Mouse (Mus musculus) adipocyte (in vitro differentiated cells): ENCODE data around the gene Ica1.

ENCODE experiments used
- DNase-seq: peaks from one replicate; pipeline ENCODE4 v3.0.0-alpha.2; 2016; ENCODE audit warnings: low spot score

Ica1 gene

DNA sequence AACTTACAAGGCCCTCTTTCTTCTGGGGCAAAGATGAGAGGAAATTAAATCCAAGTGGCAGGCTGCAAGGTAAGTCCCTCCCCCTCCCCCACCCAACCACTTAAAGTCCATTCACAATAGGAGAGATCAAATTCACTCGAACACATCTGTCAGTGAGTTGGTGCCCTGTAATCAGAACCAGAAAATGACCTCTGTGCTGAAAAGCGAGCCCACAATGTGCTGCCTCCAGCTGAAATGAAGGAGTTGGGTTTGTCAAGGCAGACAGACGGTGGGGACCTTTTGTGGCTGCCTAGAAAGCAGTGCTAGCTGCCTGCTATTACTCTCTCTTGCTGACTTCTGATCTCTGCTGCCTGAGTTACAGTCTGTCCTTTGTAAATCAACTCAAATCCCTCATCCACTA lies 35.8 kb downstream of the Ica1 start:
- no peak for DNase-seq

DNA sequence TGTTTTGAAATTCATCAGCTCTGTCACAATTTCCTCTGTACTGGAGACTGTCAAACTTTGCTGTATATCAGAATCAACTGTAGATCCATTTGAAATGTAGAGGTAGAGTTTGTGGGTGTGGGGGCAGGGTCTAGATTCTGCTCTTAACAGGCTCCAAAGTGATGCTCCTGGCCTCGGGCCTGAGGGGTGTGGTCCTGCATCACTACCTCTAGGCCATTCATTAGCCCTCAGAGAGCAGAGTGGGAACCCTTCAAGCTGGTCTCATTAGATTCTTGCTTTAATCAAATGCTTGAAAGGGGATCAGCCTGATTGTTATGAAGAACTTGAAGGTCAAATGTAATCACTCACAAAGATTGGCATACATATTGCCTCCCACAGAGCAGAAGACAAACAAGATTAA lies 36.6 kb downstream of the Ica1 start:
- no peak for DNase-seq

DNA sequence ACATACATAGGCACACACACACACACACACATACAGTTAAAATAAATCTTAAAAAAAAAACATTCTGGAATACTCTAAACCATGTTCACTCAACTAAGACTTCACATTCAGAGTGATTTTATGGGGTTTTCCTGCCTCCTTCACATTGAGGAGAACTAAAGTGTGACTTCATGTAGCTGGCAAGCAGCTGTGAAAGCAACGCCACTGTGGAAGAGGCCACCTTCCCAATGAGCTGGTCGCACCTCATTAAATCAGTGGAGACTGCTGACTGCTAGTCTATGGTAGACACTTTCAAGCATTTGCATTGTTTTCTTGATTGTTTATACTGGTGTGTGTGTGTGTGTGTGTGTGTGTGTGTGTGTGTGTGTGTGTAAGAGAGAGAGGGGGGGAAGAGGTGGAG lies 38.2 kb downstream of the Ica1 start:
- no peak for DNase-seq

DNA sequence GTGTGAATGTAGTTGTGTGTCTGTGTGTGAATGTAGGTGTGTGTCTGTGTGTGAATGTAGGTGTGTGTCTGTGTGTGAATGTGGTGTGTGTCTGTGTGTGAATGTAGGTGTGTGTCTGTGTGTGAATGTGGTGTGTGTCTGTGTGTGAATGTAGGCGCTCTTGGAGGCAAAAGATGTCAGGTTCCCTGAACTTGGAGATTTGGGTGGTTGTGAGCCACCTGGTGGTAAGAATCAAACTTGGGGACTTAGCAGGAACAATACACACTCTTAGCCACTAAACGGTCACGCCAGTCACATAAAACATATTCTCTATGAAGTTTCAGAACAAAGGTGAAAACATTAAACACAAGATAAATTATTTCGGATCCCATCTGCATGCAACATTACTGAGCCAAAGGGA lies 39.9 kb downstream of the Ica1 start:
- peak; percentile 28 for DNase-seq

DNA sequence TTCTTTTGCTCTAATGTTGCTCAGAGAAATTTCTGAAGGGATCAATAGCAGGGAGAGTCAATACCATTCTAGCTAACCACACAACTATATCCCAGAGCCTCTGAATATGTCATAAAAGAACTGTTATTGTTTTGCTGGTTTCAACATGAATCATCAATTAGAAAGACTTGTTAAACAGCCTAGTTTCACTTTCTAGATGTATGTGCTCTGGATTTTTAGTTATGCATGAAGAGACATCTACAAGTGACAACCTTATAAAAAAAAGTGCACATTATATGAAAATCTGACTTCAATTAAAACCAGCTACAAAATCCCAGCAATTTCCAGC lies 41.8 kb downstream of the Ica1 start:
- no peak for DNase-seq

DNA sequence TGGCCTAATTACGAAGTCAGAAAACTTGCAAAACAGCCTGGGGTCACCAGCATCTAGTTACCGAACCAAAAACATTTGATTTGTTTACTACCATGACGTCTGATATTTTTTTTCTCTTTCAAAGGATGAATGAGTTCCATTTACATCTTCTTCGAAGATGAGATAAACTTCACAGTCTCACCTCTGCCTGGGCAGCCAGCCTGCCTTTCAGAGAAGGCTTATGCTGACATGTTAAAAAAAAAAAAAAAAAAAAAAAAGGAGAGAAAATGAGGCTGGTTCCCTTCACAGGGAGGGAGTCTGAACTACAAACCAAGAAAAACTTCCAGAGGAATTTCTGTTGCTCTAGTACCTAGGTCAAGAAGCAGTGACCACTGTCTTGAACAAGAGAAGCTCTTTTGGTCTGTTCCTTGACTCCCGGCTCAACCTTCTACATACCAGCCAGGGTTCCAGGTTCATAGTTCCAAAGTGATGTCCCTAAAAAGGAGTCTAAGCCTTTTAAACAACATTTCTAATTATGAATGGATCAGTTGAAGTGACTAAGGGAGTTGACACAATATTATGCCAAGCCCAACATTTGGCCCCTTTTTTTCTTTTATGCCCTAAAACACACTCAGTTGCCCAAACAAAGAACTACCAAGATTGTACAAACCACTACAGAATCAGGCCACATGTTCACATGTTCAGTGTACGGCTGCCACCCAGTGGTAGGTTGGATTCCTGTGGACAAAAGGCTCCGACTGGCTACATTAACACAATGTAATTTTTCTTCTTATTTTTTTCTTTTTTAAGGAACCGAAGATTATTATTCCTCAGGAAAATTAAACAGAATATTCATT lies 42.4 kb downstream of the Ica1 start:
- peak; percentile 93 for DNase-seq

DNA sequence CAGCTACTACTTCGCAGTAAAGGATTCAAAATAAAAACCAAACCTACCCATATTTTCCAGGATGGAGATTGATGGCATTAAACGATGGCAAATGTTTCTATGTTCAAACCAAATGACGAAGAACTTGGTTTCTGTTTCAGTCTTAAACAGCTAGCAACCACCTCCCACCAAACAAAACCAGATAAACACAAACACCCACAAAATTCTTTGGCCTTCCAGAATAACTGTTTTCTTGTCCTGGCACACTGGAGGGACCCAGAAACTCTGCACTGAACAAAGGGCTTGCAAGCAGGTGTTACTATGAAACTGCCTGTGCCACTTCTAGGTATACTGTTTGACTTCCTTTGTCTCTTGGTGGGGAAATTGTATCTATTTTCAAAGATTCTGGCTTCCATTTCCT lies 43.2 kb downstream of the Ica1 start:
- no peak for DNase-seq

DNA sequence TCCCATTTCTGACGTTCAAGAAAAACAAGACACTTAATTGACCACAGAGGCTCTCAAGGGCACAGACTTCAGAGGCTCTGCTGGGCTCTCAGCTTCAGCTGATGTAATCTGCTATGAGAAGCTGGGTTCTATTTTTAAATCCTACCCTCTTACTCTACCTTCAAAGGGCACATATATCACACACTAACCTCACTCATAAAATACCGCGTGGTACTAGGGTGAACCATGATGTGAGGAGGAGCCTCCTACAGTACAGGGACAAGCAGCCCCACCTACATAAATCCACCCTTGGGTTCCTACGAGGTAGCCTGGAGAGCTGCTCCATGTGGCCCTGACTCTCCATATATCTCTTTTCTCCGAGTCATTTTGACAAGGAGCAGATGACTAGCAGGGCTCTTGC lies 45.8 kb downstream of the Ica1 start:
- no peak for DNase-seq

DNA sequence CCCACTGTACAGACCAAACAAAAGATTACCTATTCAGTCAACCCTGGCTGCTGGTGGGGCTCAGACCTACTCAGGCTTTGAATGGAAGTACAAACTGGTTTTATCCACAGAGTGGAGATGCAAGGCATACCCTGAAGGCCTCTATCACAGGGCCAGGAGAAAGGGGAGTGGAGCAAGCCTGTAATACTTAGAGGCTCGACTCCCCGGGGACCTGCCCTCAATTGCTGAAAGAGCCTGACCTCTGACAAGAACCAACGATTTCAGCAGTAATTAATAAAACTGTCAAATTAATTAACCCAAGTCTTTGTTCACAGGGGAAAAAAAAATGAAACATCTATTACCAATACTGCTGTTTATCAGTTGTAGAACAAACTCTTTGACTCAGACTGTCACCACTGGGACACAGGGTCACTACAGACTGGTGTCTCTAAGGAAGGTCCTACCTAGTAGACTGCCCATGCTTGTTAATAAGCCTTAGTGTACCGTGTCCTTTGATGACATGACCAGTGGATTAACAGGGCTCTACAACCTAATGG lies 46.6 kb downstream of the Ica1 start:
- DNase-seq, result peak; percentile 32

DNA sequence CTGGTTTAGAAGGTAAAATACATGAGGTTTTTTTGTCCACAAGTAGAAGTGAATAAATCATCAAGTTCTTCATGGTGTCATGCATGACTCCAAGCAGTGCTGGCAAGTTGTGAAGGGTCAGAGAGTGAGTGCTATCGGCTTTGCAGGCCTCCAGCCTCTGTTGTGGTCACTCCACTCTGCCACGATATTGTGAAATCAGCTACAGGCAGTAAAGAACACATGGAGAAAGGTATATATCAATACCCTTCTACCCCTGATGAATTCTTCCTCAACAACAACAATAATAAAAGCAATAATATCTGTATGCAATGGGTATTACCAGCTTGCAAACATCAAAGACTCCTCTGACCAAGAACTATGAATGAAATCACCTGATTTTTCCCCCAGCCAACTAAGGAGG lies 47.9 kb downstream of the Ica1 start:
- no peak for DNase-seq

DNA sequence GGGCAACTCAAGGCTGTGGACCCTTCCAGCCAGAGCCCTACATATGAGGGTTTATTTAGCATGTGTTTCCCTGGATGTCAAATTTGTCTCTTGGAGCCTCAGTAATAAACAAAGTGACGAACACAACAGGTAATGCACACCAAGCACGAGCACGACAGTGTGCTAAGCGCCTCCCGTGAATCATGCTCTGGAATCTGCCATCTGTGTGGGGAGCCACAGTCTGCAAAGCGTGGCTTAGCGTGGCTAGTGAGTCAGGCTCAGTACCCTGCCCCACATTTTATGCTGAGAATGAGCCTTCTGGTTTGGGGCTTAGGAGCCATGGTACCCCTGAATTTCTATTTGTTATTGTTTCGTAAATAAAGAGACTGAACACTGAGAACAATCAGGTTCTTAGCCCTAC lies 50.5 kb downstream of the Ica1 start:
- no peak for DNase-seq

DNA sequence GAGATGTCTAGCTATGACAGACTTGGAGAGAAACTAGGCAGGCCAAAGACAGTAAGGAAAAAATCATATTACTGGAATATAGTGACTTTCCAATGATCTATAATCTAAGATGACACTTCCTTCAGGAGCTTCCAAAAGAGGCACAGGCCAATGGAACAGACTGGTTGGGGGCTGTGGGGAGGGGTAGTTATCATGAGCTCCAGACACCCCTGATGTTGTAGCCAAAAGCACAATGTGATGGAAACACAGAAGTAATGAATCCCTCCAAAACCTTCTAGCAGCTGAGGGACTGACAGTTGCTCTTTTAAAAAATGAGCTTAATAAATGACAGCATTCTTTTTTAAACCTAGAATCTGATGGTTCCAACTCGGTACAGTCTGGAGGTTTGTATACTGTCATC lies 52.7 kb downstream of the Ica1 start:
- DNase-seq, result no peak

DNA sequence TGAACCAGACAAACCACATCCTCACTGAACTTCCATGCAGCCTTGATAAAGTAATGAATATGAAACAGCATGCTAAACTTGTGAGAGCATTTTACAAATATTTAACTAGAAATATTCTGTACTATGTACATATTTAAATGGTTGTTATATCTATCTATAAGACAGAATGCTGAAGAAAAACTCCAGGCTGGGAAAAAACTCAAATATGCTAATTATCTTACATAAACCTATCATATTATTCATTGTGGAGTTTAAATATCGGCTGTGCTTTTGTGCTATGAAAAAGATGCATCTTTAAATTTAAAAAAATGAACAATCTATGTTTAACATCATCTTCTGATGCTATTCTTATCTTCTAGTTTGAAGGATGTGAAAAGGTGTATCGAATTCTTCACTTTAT lies 58.6 kb downstream of the Ica1 start:
- DNase-seq, result no peak

DNA sequence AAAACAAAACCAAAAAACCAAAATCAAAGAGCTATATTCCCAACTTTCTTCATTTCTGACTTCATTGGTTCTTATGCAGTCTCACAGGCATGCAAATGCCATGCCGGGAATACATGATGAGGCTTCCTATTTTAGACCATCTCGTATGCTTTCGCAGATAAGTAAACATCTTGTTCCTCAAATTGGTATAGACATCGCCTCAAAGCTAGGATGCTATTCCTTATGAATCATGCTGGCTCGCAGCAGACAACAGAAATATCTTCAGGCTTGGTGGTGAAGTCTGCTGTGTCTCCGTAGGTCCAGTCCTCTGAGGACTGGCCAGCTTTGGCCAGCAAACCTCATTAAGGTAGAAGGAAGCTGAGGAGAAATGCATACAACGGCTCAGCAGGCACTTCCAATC lies 60.3 kb downstream of the Ica1 start:
- DNase-seq, result no peak

DNA sequence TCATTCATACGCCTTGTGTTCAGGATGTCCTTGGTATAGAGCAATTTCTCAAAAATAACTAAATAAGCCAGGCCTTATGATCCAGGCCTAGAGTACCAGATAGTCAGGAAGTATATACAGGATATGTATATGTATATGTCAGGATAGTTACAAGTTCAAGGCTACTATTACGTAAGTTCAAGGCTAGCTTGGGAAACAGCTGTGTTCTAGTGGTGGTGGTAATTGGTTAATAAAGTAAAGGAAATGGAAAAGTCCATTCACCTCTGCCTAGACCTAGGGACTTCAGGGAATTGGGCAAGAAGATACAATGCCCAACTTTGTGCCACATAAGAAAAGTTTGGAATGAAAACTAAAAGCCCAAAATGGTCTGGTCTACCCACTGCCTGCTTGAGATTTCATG lies 61.7 kb downstream of the Ica1 start:
- peak; percentile 85 for DNase-seq

DNA sequence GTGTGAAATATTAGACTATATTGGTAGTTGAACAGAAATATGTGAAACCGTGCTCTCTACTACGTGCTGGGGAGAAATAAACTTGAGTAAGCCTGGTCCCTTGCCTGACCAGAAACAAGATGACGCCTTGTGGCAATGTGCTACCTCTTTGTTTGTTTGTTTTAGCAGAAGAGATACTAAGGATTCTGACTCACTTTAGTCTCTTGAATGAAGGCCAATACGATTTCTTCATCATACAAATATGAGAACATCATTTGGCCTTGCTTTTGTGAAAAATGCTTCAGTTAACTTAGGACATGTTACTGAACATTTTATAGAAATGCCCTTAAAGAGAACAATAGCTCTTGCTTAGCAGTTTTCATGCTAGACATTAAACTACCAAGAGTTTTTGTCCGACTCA lies 67.0 kb downstream of the Ica1 start:
- peak; percentile 68 for DNase-seq

DNA sequence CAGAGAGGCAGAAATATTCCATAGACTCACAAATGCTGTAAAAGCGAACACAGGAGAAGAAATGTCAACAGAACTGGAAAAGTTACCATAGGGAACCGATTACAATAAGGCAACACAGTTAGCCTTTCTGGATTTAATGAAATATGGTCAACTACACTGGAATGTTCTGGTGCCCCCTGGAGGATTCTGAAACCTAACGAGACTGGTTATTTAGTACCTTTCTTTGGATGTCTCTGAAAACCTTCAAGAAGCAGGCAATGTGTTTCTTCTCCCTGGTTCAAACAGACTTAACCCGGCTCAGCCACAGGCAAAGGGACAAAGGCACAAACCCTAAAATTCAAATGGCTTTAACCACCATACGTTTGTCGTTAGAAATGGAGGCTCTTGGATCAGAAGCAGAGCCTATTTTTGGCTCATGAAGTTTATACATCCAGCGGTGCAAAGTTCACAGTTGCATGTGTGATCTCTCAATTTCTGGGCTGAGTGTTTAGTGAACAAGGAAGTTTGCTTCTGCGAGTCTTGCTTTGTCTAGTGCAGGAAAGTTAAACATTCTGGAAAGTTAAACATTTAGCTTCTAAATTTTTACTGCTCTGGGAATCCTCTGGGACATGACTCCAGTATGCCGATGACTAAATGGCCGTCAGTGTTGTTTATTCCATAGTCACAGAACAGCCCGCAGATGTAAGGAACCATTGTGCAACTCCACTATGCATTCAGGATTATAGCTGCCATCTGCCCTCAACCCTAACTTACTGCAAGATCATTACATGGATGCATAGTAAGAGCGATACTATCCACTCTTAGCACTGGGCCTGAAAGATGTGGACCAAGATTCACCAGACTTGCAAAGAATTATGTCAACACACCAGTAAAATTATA lies 83.4 kb downstream of the Ica1 start:
- peak; percentile 52 for DNase-seq

DNA sequence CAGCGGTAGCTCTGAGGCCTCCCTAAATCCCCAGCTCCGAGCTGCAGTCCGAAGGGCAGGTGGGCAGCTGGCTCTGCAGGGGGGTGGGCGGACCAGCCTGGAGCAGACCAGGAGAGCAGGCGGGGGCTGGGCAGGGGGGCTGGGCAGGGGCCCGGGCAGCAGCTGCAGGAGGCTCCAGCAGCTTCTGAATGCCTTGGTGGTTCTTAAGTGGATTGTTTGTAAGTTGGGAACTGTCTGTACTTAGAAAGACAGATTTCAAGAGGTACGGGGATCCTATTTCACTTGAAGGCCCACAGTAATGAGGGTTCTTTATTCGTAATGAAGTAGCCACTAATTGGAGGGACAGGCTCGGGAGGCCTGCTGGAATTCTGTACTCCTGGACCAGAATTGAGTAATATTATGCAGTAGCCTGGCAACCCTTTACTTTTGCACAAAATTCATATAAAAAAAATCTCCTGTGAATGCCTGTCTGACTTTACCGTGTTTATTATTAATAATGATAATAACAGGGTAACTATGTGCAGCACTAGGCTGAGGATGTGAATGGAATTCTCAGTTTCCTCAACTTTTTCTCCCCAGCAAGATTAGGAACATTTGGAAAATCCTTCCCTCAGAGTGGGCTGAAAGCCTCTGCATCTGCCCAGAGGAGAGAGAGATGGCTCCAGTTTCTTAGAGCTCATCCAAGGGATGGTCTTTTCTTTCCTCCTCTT lies 84.2 kb downstream of the Ica1 start:
- no peak for DNase-seq

DNA sequence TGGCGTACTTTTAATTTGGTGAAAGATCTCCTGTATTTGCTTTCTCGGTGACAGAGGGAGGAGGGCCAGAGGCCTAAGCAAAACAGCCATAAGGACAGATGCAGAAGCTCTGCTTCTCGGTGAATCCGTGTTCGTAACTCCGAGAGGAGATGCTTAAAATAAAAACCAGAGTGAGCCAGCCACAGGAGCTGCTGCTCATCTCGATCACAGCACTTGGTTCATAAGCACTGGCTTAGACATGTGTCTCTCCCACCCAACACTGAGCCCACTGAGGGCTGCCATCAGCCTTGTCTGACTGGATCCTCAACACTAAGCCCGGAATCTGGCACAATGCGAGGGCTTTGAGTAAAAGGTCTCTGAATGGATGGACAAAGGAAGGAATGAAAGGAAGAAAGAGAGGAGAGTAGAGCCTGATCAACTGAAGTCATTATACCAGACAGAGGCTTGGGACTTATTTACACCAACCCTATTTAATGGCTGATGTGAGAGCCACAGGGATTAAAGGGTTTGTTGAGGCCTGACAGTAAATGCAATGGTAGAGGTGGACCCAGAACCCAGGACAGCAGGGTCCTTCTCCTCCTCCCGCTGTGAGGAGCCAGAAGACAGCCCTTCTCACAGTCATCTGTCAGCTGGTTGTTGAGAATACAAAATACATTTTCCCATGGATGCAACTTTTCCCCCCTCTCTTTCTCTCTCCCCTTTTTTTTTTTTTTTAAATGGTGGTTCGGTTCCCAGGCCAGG lies 85.0 kb downstream of the Ica1 start:
- no peak for DNase-seq

DNA sequence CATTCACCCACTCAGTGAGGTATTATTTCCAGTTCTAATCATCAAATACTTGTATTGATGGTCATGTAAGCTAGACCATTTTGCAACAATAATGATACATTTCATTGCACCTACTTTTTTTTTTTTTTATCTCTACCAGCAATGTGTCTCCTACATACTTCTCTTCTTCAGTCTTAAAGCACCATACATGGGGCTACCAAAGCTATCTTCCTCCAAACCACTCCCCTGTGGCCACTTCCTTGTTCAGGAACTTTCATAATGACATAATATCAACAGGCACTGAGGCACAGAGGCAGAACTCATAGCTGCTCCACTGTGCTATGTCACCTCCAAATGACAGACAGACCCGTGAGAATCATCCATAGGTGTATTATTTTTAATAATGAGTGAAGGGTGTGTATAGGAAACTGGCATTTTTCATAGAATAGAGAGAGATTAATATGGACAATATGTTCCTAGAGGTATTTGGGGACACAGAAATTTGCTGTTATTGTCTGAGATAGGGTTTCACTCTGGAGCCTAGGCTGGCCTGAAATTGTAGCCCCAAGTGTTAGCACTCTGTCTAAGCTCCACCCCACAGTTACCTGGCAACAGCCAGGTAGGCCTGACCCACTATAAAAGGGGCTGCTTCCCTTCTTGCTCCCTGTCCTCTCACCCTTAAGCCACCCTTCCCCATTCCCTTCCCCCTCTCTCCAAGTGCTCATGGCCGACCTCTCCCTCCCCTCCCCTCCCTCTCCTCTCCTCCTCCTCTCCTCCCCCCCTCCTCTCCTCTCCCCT lies 86.9 kb downstream of the Ica1 start:
- no peak for DNase-seq

DNA sequence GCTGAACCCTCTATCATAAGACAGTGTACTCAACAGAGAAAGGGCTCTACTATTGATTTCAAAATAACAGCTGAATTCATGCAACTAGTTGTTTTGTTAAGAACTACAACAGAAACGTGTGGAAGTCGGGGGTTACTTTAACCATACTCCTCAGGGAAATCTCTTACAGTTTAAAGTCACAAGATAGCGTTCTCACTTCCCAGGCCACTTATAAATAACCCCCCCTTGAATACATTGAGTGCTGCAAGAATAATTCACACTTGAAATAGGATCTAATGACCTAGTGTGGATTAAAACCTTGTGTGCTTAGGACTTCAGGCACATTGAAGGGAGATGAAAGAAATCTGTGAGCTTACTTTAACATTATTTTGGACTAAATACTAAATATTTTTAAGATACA lies 87.8 kb downstream of the Ica1 start:
- DNase-seq, result no peak
